Mouse (Mus musculus) cerebellum, adult 2 months (tissue): ENCODE measurements around the gene Wwp2.

Experiments used
- CTCF ChIP-seq: fragments of 200-500 bp; IDR thresholded peaks from 2 replicates; pipeline ENCODE4 v1.5.1; 2011; ENCODE audit warnings: low read depth, mild to moderate bottlenecking, control low read depth, low read length, moderate library complexity, borderline replicate concordance; ENCODE audit not compliant: insufficient read depth
- POLR2A ChIP-seq: fragments of 200-500 bp; IDR thresholded peaks from 2 replicates; pipeline ENCODE4 v1.6.1; 2011; ENCODE audit warnings: low read length, control low read depth, borderline replicate concordance; ENCODE audit not compliant: insufficient read depth

DNA sequence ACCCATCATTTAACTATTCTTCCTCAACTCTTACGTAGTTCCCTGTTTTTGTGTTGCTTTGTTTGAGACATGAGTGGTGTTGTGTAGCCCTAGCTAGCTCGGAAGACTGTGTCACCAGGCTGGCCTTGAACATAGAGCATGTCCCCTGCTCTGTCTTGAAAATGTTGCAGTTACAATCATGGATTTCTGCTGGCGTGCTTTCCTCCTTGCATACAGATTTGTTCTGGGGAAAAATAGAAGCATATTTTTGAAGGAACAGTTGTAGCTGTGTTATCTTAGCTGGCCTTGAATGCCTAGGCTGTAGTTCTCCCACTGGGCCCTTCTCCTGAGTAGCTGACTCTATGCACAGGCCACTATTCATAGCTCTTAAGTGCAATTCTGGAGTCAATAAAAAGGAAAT lies 74.6 kb downstream of the Wwp2 start:
- no peak for TF ChIP-seq CTCF
- no peak for TF ChIP-seq POLR2A
